Mouse (Mus musculus) right cerebral cortex, postnatal 36 days (tissue): ENCODE measurements at regions not wholly inside any gene's neighbourhood (a gene's known extent, or its start where the extent isn't known, plus 50 kb on each side); places are given as distances from the start of the nearest gene placed in this dataset.

Experiments
- DNase-seq, 2 experiments: peaks; one replicate each; pipeline ENCODE4 v3.0.0; 2022; ENCODE audit warnings: low spot score in 2 of 2, mixed read lengths in 1 of 2

GRCm38 (mm10) chr2:144169576-144170178 lies 100.8 kb upstream of the Mgme1 start:
- DNase-seq = no peak

GRCm38 (mm10) chr2:144172100-144172770 lies 98.2 kb upstream of the Mgme1 start:
- peak; percentile 81 to 84 for DNase-seq

- DNase-seq = no peak
Measured at GRCm38 (mm10) chr2:144173358-144174106, 96.9 kb upstream of the Mgme1 start.

GRCm38 (mm10) chr2:144174366-144175035 lies 96.0 kb upstream of the Mgme1 start:
- no peak for DNase-seq

- no peak for DNase-seq
Measured at GRCm38 (mm10) chr2:144176508-144177170, 93.8 kb upstream of the Mgme1 start.

- no peak for DNase-seq
Measured at GRCm38 (mm10) chr2:144177268-144177667, 93.2 kb upstream of the Mgme1 start.

GRCm38 (mm10) chr2:144177920-144178319 lies 92.5 kb upstream of the Mgme1 start:
- no peak for DNase-seq

GRCm38 (mm10) chr2:144182108-144182507 lies 88.4 kb upstream of the Mgme1 start:
- no peak for DNase-seq

GRCm38 (mm10) chr2:144182542-144182941 lies 87.9 kb upstream of the Mgme1 start:
- no peak for DNase-seq

GRCm38 (mm10) chr2:144183371-144183944 lies 87.0 kb upstream of the Mgme1 start:
- no peak for DNase-seq

- no peak for DNase-seq
Measured at GRCm38 (mm10) chr2:144185175-144185574, 85.3 kb upstream of the Mgme1 start.

GRCm38 (mm10) chr2:144186426-144186825 lies 84.0 kb upstream of the Mgme1 start:
- no peak for DNase-seq

- no peak for DNase-seq
Measured at GRCm38 (mm10) chr2:144188076-144188475, 82.4 kb upstream of the Mgme1 start.

- no peak for DNase-seq
Measured at GRCm38 (mm10) chr2:144188485-144188884, 82.0 kb upstream of the Mgme1 start.

GRCm38 (mm10) chr2:144189756-144190155 lies 80.7 kb upstream of the Mgme1 start:
- DNase-seq = no peak

- no peak for DNase-seq
Measured at GRCm38 (mm10) chr2:144191018-144191417, 79.4 kb upstream of the Mgme1 start.

GRCm38 (mm10) chr2:144191707-144192106 lies 78.8 kb upstream of the Mgme1 start:
- DNase-seq = no peak

- no peak for DNase-seq
Measured at GRCm38 (mm10) chr2:144192428-144192827, 78.0 kb upstream of the Mgme1 start.

- no peak for DNase-seq
Measured at GRCm38 (mm10) chr2:144195851-144196250, 74.6 kb upstream of the Mgme1 start.

- DNase-seq = no peak
Measured at GRCm38 (mm10) chr2:144197139-144197538, 73.3 kb upstream of the Mgme1 start.

- DNase-seq = no peak
Measured at GRCm38 (mm10) chr2:144198326-144199051, 72.0 kb upstream of the Mgme1 start.
